Mouse (Mus musculus): Measurements from ENCODE around the gene Pglyrp4. TPM values are rescaled to one million over a fixed set of nuclear protein-coding genes. Genes with fewer than 3 reads are reported as not detected.

The Pglyrp4 gene
- not detected for polyA plus RNA-seq (2017; shearing (Covaris generic))

GRCm38 (mm10) chr3:90726606-90727005 is at the start of gene Pglyrp4:
Gene Pglyrp4, plus strand, starts transcription at chr3:90726906.

GRCm38 (mm10) chr3:90695613-90696012 is 31.1 kb upstream of the Pglyrp4 start, which contains the start of gene S100a9:
Gene S100a9, minus strand, starts transcription at chr3:90695721.

GRCm38 (mm10) chr3:90777776-90778175 is 51.1 kb downstream of the Pglyrp4 start, which contains the start of gene Gm5849:
Gene Gm5849, minus strand, starts transcription at chr3:90777876.

Other genes starting within 250 kb of the Pglyrp4 start
- 107 TPM for gene Snapin, start 235.9 kb upstream of the Pglyrp4 start, polyA plus RNA-seq (2017; shearing (Covaris generic))
- gene Chtop, start 217.4 kb upstream of the Pglyrp4 start, polyA plus RNA-seq (2017; shearing (Covaris generic)) = 166 TPM
- 3.4 TPM for gene S100a1, start 212.5 kb upstream of the Pglyrp4 start, polyA plus RNA-seq (2017; shearing (Covaris generic))
- gene S100a13, start 212.5 kb upstream of the Pglyrp4 start, polyA plus RNA-seq (2017; shearing (Covaris generic)) = 133 TPM
- not detected for gene S100a14, start 200.1 kb upstream of the Pglyrp4 start, polyA plus RNA-seq (2017; shearing (Covaris generic))
- gene S100a16, start 189.7 kb upstream of the Pglyrp4 start, polyA plus RNA-seq (2017; shearing (Covaris generic)) = 0.30 TPM
- 1.3 TPM for gene S100a3, start 166.3 kb upstream of the Pglyrp4 start, polyA plus RNA-seq (2017; shearing (Covaris generic))
- gene S100a2, start 136.7 kb upstream of the Pglyrp4 start, polyA plus RNA-seq (2017; shearing (Covaris generic)) = 0.85 TPM
- not detected for gene Gm42674, start 125.0 kb upstream of the Pglyrp4 start, polyA plus RNA-seq (2017; shearing (Covaris generic))
- gene S100a4, start 123.1 kb upstream of the Pglyrp4 start, polyA plus RNA-seq (2017; shearing (Covaris generic)) = 89.2 TPM
- gene S100a5, start 118.4 kb upstream of the Pglyrp4 start, polyA plus RNA-seq (2017; shearing (Covaris generic)) = not detected
- 126 TPM for gene S100a6, start 114.0 kb upstream of the Pglyrp4 start, polyA plus RNA-seq (2017; shearing (Covaris generic))
- not detected for gene S100a7a, start 72.9 kb upstream of the Pglyrp4 start, polyA plus RNA-seq (2017; shearing (Covaris generic))
- gene S100a8, start 57.9 kb upstream of the Pglyrp4 start, polyA plus RNA-seq (2017; shearing (Covaris generic)) = not detected
- not detected for gene S100a9, start 31.2 kb upstream of the Pglyrp4 start, polyA plus RNA-seq (2017; shearing (Covaris generic))
- not detected for gene Gm5849, start 51.0 kb downstream of the Pglyrp4 start, polyA plus RNA-seq (2017; shearing (Covaris generic))